Mouse (Mus musculus): Measurements from ENCODE around the gene Pradc1. TPM values are rescaled to one million over a fixed set of nuclear protein-coding genes. Genes with fewer than 3 reads are reported as not detected.

Gene Pradc1
- polyA plus RNA-seq (2012; rRNA removed; ENCODE audit: low replicate concordance): 20.1 and 29.0 TPM in 2 replicates

DNA sequence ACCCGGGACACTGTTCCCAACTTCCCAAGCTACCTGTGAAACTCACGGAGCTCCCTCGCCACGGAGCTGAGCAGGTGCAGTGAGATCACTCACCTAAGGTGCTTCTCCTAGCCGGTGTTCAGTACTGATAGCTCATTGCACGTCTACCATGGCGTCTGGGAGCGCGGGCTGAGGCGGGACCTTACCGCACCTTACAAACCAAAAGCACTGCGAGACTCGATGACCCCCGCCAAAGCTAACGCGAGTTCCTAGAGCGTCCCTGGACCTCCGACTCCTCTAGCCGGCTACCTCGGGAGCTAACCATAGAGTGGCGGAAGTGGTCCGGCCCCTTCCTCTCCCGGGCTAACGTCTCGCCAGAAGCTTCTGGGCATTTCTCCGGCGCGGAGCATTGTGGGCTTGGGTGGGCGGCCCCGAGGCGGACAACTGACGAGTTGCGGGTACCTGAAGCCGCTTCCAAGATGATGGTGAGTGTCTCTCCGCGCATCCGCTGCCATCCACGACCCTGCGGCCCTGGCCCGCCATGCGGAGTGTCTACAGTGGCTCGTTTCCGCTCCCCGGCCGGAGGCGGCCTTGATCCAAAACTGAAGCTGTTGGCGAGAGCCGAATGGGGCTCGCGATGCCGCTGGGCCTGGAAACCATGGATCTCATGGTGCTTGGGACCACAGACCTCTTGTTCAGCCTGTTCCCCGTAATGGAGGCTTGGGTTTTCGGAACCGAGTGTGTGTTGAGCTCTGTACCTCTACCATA, at the start of gene Pradc1:
Gene Pradc1 (minus strand): TSS at position 307 of the 747 bp plus-strand sequence.

GRCm38 (mm10) chr6:85450697-85451663, 790 bp downstream of the Pradc1 start, which contains the start of gene Cct7:
Cct7 (plus strand) TSS chr6:85451514.

GRCm38 (mm10) chr6:85431842-85432431, 19.8 kb downstream of the Pradc1 start, which contains the start of gene Smyd5:
Smyd5 (plus strand) TSS chr6:85431989.

DNA sequence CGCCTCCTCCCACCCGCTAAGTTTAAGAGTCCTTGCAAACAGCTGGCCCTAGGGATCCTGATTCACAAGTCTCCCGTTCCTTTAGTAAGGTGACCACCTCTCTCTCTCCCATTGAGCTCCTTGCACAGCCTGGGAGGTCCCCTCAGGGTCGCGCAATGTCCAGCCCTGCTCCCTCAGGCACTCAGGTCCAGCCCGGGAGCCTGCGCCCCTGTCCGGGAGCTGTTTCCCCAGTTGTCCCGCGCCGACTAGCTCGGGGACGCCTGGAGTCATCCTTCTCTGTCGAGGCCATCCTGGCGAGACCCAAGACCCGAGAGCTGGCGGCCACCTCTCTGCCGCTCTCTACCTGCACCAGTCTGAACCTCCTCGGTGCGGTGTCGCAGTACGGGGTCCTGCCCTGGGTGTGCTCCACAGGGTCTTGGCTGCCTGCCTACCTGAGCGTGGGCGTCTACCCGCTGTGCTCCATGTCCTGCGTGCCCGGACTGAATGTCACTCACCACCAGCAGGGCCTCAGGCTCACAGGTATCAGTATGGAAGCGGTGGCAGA, 27.9 kb downstream of the Pradc1 start, which contains the start of gene Noto:
Gene Noto (plus strand): TSS at position 51 of the 544 bp plus-strand sequence.

Other genes starting within 250 kb of the Pradc1 start
- gene Sfxn5, start 118.5 kb downstream of the Pradc1 start, polyA plus RNA-seq (2012; rRNA removed; ENCODE audit: low replicate concordance): 29.4 and 34.1 TPM in 2 replicates
- 43.6 and 45.1 TPM in 2 replicates for gene Rab11fip5, start 77.3 kb downstream of the Pradc1 start, polyA plus RNA-seq (2012; rRNA removed; ENCODE audit: low replicate concordance)
- not detected in 2 replicates for gene Noto, start 28.1 kb downstream of the Pradc1 start, polyA plus RNA-seq (2012; rRNA removed; ENCODE audit: low replicate concordance)
- 22.0 and 29.7 TPM in 2 replicates for gene Smyd5, start 20.0 kb downstream of the Pradc1 start, polyA plus RNA-seq (2012; rRNA removed; ENCODE audit: low replicate concordance)
- 68.7 and 93.9 TPM in 2 replicates for gene Cct7, start 456 bp downstream of the Pradc1 start, polyA plus RNA-seq (2012; rRNA removed; ENCODE audit: low replicate concordance)
- 0.09 and 0.17 TPM in 2 replicates for gene Fbxo41, start 51.0 kb upstream of the Pradc1 start, polyA plus RNA-seq (2012; rRNA removed; ENCODE audit: low replicate concordance)
- gene Egr4, start 61.6 kb upstream of the Pradc1 start, polyA plus RNA-seq (2012; rRNA removed; ENCODE audit: low replicate concordance): 0.13 TPM in 1 of 2 replicates, not detected in the other
- gene Alms1, start 135.6 kb upstream of the Pradc1 start, polyA plus RNA-seq (2012; rRNA removed; ENCODE audit: low replicate concordance): 0.37 and 0.96 TPM in 2 replicates